Mouse (Mus musculus): ENCODE data around the gene Frmd4a.
A peak's percentile ranks its signal among the peaks of the same experiment; 100 is the strongest.

Gene Frmd4a

DNA sequence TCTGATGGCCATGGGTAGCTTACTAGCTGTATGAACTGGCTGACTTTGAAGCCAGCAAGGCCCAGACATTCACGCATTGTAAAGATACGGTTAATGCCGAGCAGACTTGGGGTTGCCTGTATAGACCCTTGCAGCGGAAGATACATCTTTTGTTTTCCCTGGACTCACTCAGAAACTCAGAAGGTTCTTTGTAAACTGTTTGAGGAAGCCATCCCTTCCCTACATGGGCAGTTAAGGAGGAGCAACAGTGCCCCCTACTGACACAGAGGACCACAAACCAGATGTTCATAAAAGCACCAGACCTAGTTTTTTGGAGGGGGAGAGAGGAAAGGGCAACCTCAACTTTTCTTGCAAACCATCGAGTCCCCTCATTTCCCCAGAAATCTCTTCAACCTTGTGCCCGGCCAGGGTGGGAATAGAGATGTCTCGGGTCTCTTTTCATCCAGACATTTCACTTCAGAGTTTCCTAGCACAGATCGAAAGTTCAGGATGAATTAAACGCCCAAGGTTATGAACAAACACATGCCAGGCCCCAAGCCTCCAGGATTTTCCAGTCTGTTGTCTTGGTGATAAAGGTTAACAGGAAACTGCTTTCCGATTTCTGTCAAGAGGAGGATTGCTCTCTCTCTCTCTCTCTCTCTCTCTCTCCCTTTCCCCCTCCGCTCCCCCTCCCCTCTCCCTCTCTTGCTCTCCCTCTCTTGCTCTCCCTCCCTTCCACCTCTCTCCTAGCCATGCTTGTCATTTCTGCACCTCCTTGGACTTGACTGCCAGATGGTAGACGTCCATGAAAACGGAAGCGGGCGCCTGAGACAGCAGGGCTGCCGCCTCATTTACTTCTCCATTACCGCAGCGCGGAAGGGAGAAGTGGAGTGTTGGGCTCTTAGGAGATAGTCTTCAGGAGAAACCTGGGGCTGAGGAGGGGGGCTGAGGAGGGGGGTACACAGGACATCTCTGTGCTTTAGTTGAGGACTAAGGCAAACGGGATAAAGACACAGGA, 475.3 kb downstream of the Frmd4a start:
- peak; percentile 45 for DNase-seq (ENCODE audit: low spot score)

DNA sequence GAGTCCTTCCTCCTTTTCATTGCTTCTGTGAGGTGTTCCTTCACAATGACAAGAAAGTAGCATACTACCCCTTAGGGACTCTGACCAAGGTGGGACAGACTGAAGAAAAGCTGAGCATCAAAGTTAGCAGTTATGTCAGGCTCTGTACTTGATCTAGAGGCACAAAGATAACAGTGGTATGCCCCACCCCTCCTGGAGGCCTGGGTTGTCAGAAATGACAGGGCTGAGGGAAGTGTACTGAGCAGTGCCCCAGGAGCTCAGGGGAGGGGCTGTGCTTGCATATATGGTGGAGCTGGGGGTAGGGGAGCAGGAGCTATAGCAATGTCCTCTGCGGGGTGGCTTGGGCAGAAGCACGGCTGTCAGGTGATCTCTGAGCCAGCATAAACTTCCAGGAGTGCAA, 477.0 kb downstream of the Frmd4a start:
- DNase-seq (ENCODE audit: low spot score): no peak

DNA sequence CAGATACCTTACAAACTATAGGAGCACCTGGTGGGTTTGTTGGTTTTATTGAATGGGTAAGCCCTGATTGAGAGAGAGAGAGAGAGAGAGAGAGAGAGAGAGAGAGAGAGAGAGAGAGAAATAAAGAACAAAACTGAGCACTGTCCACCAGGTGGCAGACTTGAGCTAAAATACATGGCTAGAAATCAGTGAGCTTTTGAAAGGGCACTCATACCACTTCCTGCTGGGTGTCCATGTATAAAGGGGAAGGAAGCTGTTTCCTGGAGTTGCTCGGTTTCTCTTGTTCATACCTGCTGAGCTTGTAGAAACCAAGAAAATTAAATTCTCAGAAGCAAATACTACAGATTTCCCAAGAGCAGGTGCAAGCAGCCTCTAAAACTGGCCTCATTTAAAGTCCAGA, 481.7 kb downstream of the Frmd4a start:
- peak; percentile 52 for DNase-seq (ENCODE audit: low spot score)

DNA sequence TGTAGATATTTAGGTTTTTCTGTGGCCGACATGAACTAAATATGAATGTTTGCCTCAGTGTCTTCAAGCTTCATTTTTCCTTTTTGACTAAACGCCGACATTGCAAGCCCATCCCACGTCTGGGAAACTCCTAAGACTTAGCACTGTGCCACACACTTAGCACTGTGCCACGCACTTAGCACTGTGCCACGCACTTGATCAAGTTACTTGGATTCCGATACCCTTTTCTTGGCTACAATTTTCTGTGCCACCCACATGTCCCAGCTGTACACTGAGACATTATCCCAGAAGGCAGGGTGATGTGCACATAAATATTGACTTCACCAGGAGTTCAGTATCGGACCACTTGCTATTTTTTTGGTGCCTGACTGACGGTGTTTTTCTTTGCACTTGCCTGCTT, 482.4 kb downstream of the Frmd4a start:
- DNase-seq (ENCODE audit: low spot score): no peak

DNA sequence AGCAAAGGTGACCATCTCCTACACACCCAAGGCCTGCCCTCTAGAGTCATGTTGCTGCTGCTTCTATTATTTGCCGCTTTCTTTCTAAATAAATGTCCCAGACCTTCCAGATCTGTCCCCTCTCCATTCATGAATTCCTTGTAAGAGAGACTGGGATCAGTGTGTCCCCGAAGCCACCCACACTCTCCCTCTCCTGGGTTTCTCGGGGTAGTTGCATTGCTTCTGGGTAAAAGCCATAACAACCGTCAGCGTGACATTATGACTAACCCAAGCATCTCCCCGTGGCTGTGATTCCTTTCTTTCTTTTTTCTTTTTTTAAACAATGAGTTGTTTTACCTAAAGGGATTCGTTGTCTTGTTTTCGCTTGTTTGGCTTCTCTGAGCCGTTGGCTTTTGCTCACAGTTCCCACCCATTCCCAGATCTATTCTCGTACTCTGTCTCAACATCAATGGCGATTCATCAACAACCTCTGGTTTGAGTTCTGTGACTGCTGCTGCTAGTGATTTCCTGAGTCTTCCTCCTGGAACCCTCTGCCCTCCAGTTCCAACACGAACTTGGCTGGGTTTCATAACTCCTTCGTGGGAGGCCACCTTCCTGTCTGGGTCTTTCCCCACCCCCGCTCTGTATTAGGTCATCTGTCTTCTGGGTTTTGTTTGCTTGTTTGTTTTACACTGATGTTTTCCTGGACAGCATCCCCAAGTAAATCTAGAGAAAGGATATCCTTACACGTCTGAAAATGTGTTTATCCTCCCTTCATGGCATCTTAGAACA, 483.9 kb downstream of the Frmd4a start:
- no peak for DNase-seq (ENCODE audit: low spot score)

DNA sequence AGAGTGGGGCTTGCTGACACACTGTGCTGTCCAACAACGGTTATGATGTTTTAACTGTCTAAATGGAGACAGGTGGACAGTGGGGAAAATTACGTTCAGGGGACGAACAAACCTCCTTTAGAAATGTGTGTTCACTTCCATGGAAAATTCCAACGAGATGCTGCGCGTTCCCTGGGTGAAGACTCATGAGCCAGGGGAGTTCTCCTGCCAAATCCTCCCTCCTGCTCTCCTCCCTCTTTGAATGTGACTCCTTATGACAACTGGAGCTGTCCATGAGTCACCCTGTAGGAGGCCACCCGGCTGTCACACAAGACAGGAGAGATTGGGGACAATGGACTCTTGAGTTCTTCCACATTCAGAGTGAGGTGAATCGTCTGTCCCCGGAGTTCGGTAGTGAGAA, 486.9 kb downstream of the Frmd4a start:
- no peak for DNase-seq (ENCODE audit: low spot score)

DNA sequence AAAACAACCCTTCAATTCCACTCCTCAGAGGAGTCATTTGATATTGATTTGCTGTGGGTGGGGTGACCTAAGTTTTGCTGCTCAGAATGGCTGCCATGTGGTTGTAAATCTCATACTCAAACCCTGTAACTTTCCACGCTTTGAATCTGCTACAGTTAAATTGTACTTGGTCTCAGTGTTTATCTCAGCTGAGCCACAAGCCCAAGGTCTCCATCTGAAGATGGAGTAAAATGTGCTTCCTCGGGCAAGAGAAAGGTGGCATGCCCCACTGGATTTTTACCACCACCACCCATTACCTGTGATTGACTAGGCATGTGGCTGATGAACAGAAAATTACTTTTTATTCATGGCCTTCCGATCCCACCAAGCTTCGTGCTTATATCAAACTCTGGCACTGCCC, 488.2 kb downstream of the Frmd4a start:
- no peak for DNase-seq (ENCODE audit: low spot score)

DNA sequence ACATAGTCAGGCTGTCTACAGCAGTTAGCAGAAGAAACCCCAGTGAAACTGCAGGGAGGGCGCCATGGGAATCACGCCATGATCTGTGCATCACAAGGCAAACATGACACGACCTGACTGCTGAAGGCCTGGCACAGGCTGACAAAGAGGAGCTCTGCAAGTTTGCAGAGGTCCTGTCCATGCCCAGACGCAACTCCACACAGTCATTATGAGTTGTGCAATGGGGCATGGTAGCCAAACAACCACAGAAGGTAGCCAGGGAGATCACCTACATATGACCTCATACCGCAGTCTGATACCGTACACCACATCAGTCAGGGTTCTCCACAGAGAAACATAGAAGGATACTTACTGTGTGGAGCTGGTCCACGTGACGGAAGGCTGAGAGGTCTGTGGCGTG, 489.1 kb downstream of the Frmd4a start:
- no peak for DNase-seq (ENCODE audit: low spot score)

DNA sequence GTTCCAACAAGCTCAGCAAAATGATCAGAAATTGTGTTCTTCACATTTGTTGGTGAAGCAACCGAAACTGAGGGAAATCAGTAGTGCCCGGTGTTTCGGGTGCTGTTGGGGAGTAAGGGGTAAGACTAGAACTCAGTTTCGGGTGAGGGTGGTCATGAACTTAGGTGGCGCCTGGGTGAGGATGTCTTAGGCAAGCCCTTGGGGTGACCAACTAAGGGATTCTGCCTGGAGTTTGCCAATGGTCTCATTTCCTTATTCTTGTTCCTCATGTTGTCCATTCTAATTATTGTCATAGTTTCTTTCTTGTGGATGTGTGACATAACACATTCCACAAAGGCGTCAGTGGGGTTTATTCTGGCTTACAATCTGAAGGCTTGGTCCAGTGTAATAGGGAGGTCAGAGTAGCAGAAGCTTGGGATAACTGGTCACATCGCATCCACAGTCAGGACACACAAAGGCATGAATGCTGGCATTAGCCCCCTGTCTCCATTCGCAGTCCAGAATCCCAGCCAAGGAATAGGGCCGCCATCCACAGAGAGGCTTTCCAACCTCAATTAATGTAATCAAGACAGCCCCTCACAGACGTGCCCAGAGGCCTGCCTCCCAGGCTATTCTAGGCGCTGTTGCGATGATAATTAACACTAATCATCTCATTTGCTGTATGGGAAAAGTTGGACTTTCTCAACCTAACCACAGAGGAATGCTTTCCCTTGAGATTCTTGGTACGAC, 490.5 kb downstream of the Frmd4a start:
- DNase-seq (ENCODE audit: low spot score): no peak

DNA sequence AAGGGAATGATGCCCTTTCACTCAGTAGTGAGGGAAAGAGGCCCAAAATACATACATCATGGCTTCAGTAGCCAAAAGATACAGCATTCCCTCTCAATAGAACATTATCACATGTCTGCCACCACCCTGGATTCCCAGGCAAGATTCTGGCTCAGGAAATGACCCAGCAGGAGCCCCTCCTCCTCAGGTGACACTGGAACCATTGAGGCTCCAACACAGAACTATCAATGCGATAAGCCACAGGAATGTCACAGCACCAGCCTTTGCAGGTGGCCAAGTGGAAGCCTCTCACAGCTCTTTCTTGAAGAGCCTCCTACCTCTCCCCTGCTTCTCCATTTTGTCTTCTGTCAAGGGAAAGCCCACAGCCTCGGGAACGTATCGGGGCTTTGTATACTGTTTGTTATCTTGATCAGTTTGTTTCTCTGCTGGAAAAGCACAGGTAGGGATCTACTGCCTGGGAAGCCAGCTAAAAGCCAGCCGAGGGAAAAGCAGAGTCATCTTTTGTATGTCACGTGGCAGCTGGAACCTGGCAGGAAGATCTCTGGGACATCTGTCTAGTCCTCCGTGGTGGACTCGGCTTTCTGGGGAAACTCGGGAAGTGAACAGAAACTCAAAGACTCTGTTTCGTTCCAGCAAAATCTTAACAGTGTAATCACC, 491.6 kb downstream of the Frmd4a start:
- DNase-seq (ENCODE audit: low spot score): peak; percentile 63

DNA sequence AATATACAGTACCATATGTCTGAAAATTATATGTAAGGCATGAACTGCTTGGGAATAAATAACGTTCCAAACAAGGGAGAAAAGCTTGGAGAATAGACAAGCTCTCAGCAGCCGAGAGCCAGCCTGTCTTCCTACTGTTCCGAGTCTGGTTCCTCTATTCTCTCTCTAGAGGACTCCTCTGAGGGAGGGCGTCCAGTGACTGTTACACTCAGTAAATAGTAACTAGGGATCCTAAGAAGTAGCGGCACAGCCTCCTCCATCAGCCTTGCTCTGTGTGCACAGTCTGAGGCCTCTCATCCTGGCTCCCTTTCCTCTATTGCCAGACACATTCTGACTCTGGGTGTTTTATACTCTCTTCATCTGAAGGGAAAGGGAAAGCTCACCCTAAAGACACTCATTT, 492.2 kb downstream of the Frmd4a start:
- no peak for DNase-seq (ENCODE audit: low spot score)

DNA sequence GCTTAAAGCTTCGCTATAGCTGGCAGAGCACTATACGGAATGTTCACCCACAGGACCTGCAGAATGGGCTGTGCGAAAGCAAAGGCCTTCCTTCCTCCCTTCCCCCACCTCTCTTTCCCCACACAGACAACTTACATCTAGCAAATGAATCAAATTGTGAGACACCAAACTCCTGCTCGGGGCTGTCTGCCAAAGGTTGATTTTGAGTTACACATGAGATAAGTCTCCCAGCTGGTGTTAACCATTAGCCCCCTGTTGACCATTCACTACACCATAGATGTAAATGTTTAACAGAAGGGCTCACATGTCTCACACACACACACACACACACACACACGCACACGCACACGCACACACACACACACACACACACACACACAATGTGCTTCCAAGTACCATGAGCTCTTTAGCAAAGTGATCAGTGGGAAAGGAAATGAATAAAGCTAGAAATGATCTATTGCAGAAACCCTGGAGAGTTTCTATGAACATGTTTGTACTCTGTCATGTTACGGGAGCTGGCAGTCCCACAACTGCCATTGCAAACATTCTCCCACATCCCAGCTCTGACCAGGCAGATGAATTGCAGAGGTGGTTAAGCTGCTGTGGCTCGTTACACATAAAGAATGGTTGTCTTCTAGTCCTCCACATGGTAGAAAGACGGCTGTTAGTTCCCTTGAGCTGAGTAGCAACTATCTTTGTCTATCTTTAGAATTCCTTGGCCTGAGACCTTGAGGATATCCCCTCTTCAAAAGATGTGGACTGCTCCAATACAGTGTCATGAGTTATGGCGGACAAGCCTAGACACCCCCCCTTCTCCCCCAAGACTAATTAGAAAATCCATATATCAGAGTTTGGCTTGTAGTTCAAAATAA, 492.9 kb downstream of the Frmd4a start:
- DNase-seq (ENCODE audit: low spot score): peak; percentile 84

DNA sequence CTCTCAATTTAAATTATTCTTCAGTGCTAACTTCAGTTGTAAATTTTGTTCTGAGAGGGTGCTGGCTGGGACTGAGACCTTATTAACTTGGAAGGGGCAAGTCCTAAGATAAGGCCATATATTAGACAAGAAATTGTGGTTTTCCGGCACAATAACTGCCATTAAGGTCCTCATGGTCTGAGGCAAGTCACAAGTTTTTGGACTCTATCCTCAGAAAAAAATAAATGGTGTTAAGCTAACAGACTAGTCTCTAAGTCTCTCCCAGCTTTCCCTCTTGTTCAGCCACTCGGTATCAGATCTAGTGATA, 493.5 kb downstream of the Frmd4a start:
- DNase-seq (ENCODE audit: low spot score): no peak

DNA sequence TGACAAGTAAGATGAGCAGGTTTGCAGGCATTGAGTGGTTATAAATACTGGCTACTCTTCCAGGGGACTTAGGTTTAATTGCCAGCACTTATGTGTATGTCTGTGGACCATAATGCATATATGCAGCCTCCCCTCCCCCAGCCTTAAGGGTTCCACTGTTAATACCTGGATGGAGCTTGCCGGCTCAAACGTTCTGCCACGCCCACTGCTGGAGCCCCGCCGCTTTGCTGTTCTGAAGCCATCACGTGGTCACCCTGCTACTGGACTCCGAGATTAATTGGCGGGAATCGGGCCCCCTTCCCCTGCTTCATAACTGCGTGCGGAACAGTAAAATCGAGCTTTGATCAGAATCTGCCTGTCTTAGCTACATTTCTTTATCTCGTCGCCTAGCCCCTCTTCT, 495.1 kb downstream of the Frmd4a start:
- peak; percentile 21 for DNase-seq (ENCODE audit: low spot score)

DNA sequence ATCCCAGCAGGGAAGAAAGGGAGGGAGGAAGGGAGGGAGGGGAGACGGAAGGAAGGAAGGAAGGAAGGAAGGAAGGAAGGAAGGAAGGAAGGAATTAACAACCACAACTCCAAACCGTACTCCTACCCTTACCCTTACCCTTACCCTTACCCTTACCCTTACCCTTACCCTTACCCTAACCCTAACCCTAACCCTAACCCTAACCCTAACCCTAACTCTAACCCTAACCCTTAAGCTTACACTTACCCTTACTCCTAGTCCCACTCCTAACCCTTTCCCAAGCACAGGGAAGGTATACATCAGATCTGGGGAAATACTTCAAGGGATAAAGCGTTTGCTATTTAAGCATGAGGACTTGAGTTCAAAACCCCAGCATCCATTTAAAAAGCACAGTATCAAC, 498.4 kb downstream of the Frmd4a start:
- no peak for DNase-seq (ENCODE audit: low spot score)

DNA sequence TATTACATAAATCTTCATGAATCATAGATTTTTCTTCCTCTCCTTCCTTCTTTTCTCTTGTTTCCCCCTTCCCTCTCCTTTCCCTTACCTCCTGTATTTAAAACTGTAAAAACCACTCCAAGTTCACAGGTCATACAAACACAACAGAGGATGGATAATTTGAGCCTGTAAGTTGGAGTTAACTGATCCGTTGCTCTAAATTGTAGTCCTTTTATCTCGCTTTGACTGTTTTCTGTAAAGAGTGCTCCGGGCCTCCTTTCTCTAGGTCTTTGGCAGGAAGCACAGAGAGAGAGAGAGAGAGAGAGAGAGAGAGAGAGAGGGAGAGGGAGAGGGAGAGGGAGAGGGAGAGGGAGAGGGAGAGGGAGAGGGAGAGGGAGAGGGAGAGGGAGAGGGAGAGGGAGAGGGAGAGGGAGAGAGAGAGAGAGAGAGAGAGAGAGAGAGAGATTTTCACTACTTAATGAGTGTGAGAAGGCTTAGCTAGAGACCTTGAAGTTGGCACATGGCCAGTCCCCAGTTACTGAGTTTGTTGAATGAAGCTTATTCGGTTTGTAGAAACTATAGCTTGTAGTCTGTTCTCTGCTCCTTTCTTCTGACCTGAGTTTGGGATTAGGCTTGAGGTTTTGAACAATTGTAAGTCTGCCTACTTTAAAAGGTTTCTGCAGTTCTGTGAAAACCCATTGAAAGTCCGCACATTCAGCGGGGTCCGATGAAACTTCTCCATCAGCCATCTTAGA, 499.5 kb downstream of the Frmd4a start:
- no peak for DNase-seq (ENCODE audit: low spot score)

DNA sequence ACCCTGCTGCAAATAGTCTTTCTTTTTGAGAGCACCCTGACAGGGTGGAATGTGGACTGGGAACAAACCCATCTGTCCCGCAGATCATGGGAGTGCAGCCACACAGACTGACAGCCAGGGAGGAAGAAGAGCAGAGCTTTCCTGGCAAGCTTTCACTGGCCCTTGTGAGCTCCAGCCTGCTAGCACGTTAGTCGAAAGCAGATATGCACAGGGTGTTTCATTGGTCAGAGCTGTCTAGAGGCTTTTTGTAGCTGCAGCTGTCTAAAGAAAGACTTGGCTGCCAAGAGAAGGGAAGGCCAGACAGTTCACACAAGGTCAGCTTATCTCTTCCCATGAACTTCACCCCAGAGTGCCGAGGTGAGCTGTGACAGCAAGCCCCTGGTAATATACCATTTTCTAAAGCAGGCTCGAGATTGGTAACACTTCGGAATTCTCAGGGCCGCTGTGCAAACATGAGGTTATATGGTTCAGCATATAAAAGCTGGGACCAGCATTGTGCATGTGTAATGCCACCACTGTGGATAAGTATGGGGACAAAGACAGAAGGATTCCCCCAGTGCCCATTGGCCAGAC, 500.1 kb downstream of the Frmd4a start:
- DNase-seq (ENCODE audit: low spot score): peak; percentile 46

DNA sequence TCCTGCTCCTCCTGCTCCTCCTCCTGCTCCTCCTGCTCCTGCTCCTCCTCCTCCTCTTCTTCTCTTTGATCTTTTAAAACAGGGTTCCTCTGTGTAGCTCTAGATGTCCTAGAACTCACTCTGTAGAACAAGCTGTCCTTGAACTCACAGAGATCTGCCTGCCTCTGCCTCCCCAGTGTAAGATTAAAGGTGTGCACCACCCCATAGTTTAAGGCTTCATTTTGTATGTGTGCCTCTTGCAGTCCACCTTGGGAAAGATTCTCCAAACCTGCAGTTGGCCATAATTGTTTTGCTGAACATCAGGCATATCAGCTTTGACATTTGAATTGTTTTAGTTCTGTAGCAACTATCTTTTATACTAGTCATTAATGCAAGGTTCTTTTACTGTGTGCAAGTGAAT, 501.0 kb downstream of the Frmd4a start:
- DNase-seq (ENCODE audit: low spot score): no peak

DNA sequence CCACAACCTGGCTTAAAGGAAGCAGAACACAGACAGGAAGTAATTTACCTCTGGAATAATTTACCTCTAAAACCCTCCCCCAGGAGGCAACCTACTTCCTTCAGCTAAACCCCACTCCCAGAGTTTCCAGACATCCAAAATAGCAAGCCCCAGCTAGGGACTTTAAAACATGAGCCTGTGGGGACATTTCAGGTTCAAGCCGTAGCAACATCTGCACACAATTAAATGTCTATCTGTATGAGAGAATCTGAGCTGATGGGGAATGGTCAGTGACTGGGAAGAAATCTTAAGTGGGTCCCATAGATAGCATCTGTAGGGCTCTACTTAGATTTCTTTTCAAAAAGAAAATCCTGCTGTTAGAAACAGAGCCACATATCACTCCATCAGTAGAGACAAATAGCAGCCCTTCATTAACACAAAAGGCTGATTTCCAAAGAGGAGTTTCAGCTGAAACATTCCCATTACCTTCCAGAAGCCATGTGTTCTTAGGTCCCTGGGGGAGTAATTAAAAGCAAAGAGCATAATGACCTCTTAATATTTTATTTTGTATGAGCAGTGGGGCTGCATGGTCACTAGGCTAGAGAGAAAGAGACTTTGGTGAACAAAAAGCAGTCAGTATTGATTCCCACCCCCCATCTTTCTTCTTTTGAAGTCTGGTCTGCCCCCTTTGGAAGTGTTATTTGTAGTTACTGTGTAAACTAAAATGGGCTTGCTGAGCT, 505.4 kb downstream of the Frmd4a start:
- no peak for DNase-seq (ENCODE audit: low spot score)

Data from yolk sac, embryonic 10.5 days (tissue).